Mouse (Mus musculus) gastrocnemius, adult 18-20 months (tissue): ENCODE measurements around the gene Gm42372. TPM values are rescaled to one million over a fixed set of nuclear protein-coding genes. Genes with fewer than 3 reads are reported as not detected.

Source experiments
- DNase-seq: peaks from one replicate; pipeline ENCODE4 v3.0.0; 2021; ENCODE audit warnings: low spot score
- total RNA-seq, 2 experiments: library from RNA; stranded (reverse); gene quantifications; 2 replicates each; pipeline ENCODE4 v1.2.3; 2021

The Gm42372 gene
- total RNA-seq, 2 experiments from 2014 or later: not detected

DNA sequence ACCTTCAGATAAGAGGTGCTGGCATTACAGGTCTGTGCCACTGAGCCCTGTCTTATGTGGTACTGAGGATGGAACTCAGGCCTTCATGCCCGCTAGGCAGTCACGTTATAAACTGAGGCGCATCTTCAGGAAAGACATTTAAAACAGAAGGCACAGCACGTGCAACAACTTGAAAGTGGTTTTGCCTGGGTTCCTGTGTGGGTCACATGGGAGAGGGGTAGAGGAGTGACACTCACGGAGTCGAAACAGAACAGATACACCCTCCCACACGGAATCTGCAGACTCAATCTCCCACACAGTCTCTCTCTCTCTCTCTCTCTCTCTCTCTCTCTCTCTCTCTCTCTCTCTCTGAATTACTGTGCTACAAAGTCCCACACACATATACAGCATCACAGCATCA lies 47.4 kb downstream of the Gm42372 start:
- no peak for DNase-seq

Other genes with a start within 250 kb of the Gm42372 start
- 10 to 100 TPM; 44.5 to 46.8 TPM for gene Ap2s1, start 244.7 kb upstream of the Gm42372 start, total RNA-seq
- 10 to 100 TPM; 14.0 to 14.3 TPM for gene Slc1a5, start 201.7 kb upstream of the Gm42372 start, total RNA-seq
- gene Strn4, start 167.2 kb upstream of the Gm42372 start, total RNA-seq: 10 to 100 TPM in 1 of 2 experiments, 1 to 10 TPM in 1; 9.8 to 13.6 TPM
- 10 to 100 TPM; 51.7 to 58.0 TPM for gene Fkrp, start 166.4 kb upstream of the Gm42372 start, total RNA-seq
- gene Prkd2, start 140.2 kb upstream of the Gm42372 start, total RNA-seq: 1 to 10 TPM; 4.9 to 5.9 TPM
- 1 to 10 TPM in 1 of 2 experiments, under 1 TPM in 1; 0.89 to 1.6 TPM for gene Dact3, start 107.8 kb upstream of the Gm42372 start, total RNA-seq
- under 1 TPM; 0.37 to 0.71 TPM for gene Gng8, start 91.3 kb upstream of the Gm42372 start, total RNA-seq
- 1 to 10 TPM in 1 of 2 experiments, under 1 TPM in 1; 0.39 to 2.2 TPM for gene Ptgir, start 76.6 kb upstream of the Gm42372 start, total RNA-seq
- gene Calm3, start 59.0 kb upstream of the Gm42372 start, total RNA-seq: 100 to 1,000 TPM; 334 to 349 TPM
- gene Pnmal2, start 38.4 kb upstream of the Gm42372 start, total RNA-seq: under 1 TPM; 0.50 to 0.64 TPM
- gene Pnmal1, start 23.4 kb upstream of the Gm42372 start, total RNA-seq: not detected
- gene Ccdc8, start 9.6 kb downstream of the Gm42372 start, total RNA-seq: under 1 TPM; 0.94 to 0.97 TPM
- 10 to 100 TPM; 62.4 to 63.0 TPM for gene Ppp5c, start 44.8 kb downstream of the Gm42372 start, total RNA-seq
- 1 to 10 TPM in 1 of 2 experiments, under 1 TPM in 1; 0.64 to 1.6 TPM for gene Hif3a, start 79.3 kb downstream of the Gm42372 start, total RNA-seq
- under 1 TPM in 1 of 2 experiments, not detected in 1; 0.17 TPM for gene Psg16, start 91.0 kb downstream of the Gm42372 start, total RNA-seq
- gene Ceacam3, start 167.2 kb downstream of the Gm42372 start, total RNA-seq: not detected
- not detected for gene Psg29, start 220.4 kb downstream of the Gm42372 start, total RNA-seq